Mouse (Mus musculus) midbrain, postnatal 0 days (tissue): ENCODE data around the gene 1700008O03Rik. TPM values are rescaled to one million over a fixed set of nuclear protein-coding genes. Genes with fewer than 3 reads are reported as not detected.

ENCODE experiments used
- ATAC-seq: fragments of 200-750 bp; cut with Nextera tagmentation; 2 replicates; pipeline ENCODE4 v1.8.0; 2017; ENCODE audit warnings: moderate number of reproducible peaks, mild to moderate bottlenecking, moderate TSS enrichment, moderate library complexity; ENCODE audit not compliant: low FRiP score
- DNase-seq: peaks from one replicate; pipeline ENCODE4 v3.0.0-alpha.2; 2015; ENCODE audit warnings: low spot score
- H3K27ac ChIP-seq: fragments of 300-500 bp; sonication (generic); 2 replicates; pipeline ENCODE4 v1.5.1; 2014; ENCODE audit warnings: low read depth, mild to moderate bottlenecking, low read length, mixed read lengths
- H3K27me3 ChIP-seq: fragments of 300-500 bp; sonication (generic); 2 replicates; pipeline ENCODE4 v1.6.1; 2014; ENCODE audit warnings: low read length, control low read depth, mixed read lengths; ENCODE audit not compliant: insufficient read depth
- H3K36me3 ChIP-seq: fragments of 300-500 bp; sonication (generic); 2 replicates; pipeline ENCODE4 v1.6.1; 2014; ENCODE audit warnings: low read length, control low read depth, mixed read lengths; ENCODE audit not compliant: insufficient read depth
- H3K4me1 ChIP-seq: fragments of 300-500 bp; sonication (generic); 2 replicates; pipeline ENCODE4 v1.6.1; 2014; ENCODE audit warnings: mild to moderate bottlenecking, control low read depth, antibody characterized with exemption, low read length, mixed read lengths; ENCODE audit not compliant: insufficient read depth
- H3K4me2 ChIP-seq: fragments of 300-500 bp; sonication (generic); 2 replicates; pipeline ENCODE4 v1.6.1; 2014; ENCODE audit warnings: low read depth, mild to moderate bottlenecking, low read length, mixed read lengths; ENCODE audit not compliant: poor library complexity, severe bottlenecking
- H3K4me3 ChIP-seq: fragments of 300-500 bp; sonication (generic); 2 replicates; pipeline ENCODE4 v1.5.1; 2014; ENCODE audit warnings: low read depth, mild to moderate bottlenecking, low read length, moderate library complexity
- H3K9ac ChIP-seq: fragments of 300-500 bp; sonication (generic); replicated peaks from 2 replicates; pipeline ENCODE4 v1.6.1; 2014; ENCODE audit warnings: mild to moderate bottlenecking, low read length, moderate library complexity, mixed read lengths; ENCODE audit not compliant: poor library complexity, severe bottlenecking
- H3K9me3 ChIP-seq: fragments of 300-500 bp; sonication (generic); 2 replicates; pipeline ENCODE4 v1.6.1; 2016; ENCODE audit warnings: low read length, control low read depth
- CTCF ChIP-seq: IDR thresholded peaks from 2 replicates; pipeline ENCODE4 v1.5.1; 2016; ENCODE audit warnings: antibody characterized with exemption, mild to moderate bottlenecking
- WGBS: fragments of 180-500 bp; shearing (Covaris S2); extraction: QIAGEN DNeasy Blood & Tissue Kit; methylation state at CpG from one replicate; pipeline ENCODE4 v1.1.7; 2014; 5-methylcytosine and 5-hydroxymethylcytosine counted together
- polyA plus RNA-seq: library from polyadenylated mRNA; unstranded; fragments of >200 nt; fragmentation: Nextera tagmentation; extraction: Ambion mirVana; gene quantifications from 2 replicates; pipeline ENCODE4 v1.2.1, GENCODE M21; 2015
- total RNA-seq: library from RNA; depleted of rRNA; stranded (reverse); fragments of >200 nt; gene quantifications from 2 replicates; pipeline ENCODE4 v1.2.3, GENCODE M21; 2014

The 1700008O03Rik gene
- total and polyA plus RNA-seq, 2 experiments from 2014 or later = 1.4 to 3.8 TPM

DNA sequence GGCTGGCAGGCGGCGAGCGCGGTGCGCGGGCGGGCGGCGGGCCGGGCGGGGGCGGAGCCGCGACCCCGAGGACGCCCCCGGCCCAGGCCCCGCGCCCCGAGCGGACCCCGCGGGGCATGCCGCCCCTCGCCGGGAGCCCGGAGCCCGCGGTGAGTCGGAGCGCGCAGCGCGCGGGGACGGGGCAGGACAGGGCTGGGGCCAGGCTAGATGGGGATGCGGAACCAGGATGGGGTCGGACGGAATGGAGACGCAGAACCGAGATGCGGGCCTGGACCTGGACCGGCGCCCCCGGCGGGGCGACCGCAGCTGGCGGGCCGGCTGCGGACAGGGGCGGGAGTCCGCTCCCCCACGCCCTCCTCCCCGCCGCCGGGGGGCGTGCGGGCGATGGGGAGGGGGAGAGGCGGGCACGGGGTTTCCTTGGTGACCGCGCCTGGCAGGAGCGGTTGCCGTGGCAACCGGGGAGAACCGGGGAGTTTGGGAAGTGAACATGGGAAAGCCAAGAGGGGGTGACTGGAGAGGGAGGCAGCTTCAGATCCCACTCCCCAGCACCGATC lies 43.4 kb upstream of the 1700008O03Rik start, which contains the start of gene Lrrc4b:
Gene Lrrc4b, plus strand, starts transcription at position 51 of the 554 bp plus-strand sequence.
- Histone ChIP-seq H3K4me2 (peak within 1 kb of the TSS; percentile 91), H3K36me3 (no peaks in the 10 kb centered on the region; the same call in 1 of the 2 replicates), H3K27ac (peak within 1 kb of the TSS; percentile 100), H3K4me3 (peak within 1 kb of the TSS; percentile 82), H3K9me3 (no peaks in the 10 kb centered on the region), H3K4me1 (peaks cover 36% of the 10 kb centered on the region), H3K27me3 (no peaks in the 10 kb centered on the region), H3K9ac (peak within 1 kb of the TSS; percentile 96)
- under 1% methylated on average over 27 of the region's 69 CpGs for WGBS
- peak; percentile 19 for TF ChIP-seq CTCF
- ATAC-seq (peak; percentile 67), DNase-seq (peak; percentile 92)

DNA sequence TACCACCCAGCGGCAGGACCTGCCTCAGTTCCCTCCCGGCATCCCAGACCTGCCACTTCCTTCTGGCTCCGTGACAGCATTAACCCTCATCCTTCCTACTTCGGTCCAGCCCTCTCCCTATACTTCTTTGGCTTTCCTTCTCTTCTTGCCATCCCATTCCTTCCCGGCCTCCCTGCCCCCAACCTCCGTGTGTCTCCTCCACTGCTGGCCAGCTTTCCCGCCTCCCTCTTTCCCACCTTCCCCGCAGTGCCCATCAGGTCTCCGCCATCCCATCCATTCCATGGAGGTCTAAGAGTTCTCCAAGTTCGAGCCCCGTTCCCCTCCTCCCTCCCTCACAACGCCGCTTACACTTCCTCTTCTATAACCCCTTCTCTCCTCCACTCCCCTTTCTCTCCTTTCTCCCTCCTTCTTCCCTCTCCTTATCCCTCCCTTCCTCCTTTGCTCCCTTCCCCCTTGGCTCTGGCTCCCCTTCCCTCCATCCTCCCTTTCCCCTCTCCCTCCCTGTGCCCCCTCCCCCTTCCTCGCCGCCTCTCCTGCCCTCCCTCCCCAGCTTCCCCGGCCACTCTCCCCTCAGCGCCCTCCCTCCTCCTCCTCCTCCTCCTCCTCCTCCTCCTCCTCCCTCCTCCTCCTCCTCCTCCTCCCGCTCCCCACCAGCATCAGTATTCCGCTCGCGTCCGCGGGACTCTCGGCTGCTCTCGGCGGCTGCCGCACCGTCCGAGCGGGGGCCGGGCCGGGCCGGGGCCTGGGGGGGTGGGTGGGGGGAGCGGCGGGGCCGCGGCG lies 42.7 kb upstream of the 1700008O03Rik start:
- H3K36me3 ChIP-seq = no peaks in the 10 kb centered on the region
- 1% methylated on average over 14 of the region's 38 CpGs for WGBS
- peak overlapping the region; percentile 91 for H3K4me2 ChIP-seq
- TF ChIP-seq CTCF = no peak
- DNase-seq (peak; percentile 78), ATAC-seq (peak; percentile 47)
- H3K27ac ChIP-seq = peak overlapping the region; percentile 100
- no peaks in the 10 kb centered on the region for H3K9me3 ChIP-seq
- H3K4me3 ChIP-seq = peak overlapping the region; percentile 82
- H3K9ac ChIP-seq = peak overlapping the region; percentile 96
- H3K27me3 ChIP-seq = no peaks in the 10 kb centered on the region
- peaks cover 36% of the 10 kb centered on the region for H3K4me1 ChIP-seq

DNA sequence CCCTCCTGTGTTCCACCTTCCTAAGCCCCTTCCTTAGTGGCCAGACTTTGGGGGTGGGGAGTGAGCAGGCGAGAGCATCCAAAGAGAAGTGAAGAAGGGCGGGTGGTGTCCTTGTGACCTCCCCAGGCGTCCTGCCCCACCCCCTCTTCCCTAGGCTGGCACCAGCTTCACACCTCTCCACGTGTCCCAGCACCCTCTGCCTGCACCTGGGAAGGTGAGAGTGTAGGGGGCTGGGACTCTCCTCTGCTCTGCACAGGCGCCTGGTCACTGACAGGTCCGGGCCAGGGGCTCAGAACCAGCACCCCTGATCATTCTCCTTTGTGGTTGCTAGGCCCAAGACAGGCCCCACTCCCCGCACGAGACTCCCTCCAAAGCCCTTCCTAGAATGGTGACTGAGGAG lies 42.0 kb upstream of the 1700008O03Rik start:
- Histone ChIP-seq H3K36me3 (no peaks in the 10 kb centered on the region), H3K9me3 (no peaks in the 10 kb centered on the region), H3K4me2 (peak overlapping the region; percentile 91), H3K4me3 (peak overlapping the region; percentile 82; the same call in 1 of the 2 replicates), H3K27me3 (no peaks in the 10 kb centered on the region), H3K4me1 (peaks cover 34% of the 10 kb centered on the region), H3K27ac (peak overlapping the region; percentile 100), H3K9ac (peak overlapping the region; percentile 45)
- TF ChIP-seq CTCF = no peak
- DNase-seq (no peak), ATAC-seq (peak; percentile 0; the same call in 1 of the 2 replicates)
- WGBS = 8% methylated on average over 8 of the region's 8 CpGs

DNA sequence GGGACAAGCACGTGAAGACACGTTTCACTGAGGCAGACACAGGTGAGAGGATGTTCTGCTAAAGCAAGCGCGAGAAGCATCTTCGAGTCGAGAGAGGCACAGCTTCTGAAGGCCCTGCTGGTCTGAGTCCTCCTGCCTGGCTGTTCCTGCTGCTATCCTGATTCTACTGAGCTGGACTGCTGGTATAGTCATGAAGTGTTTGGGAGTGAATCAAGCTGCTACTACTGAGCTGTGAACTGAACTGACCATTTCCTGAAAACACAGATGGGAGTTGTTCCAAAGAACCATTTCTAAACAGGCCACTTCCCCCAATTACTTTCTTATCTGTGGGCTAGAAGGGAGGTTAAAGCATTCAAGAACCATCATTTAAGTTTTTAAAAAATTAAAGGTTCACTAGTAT lies 27.7 kb upstream of the 1700008O03Rik start:
- Histone ChIP-seq H3K9ac (no peak overlapping the region), H3K36me3 (no peaks in the 10 kb centered on the region), H3K27me3 (no peaks in the 10 kb centered on the region), H3K4me3 (no peak overlapping the region), H3K27ac (no peak overlapping the region), H3K9me3 (no peaks in the 10 kb centered on the region), H3K4me2 (no peak overlapping the region), H3K4me1 (no peaks in the 10 kb centered on the region)
- WGBS = 85% methylated on average over 6 of the region's 6 CpGs
- DNase-seq (no peak), ATAC-seq (no peak)
- no peak for TF ChIP-seq CTCF

DNA sequence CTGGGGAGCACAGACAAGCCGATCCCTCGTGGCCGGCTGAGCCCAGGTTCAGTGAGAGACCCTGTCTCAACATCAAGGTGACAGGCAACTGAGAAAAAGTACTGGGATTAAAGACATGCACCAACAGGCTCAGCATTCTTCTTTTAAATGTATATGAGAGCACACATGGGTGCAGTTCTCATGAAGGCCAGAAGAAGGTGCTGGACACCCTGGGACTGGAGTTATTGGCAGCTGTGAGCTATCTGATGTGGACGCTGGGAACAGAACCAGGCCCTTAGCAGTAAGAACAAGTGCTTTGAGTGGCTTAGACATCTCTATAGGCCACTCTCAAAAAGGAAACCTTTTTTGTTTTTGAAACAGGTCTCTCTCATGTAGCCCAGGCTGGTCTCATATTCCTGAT lies 25.5 kb upstream of the 1700008O03Rik start:
- H3K4me1 ChIP-seq = no peaks in the 10 kb centered on the region
- no peak overlapping the region for H3K4me2 ChIP-seq
- ATAC-seq (no peak), DNase-seq (no peak)
- 0 out of 2 replicates have a peak, but pooled peaks have one; percentile 9 for TF ChIP-seq CTCF
- no peaks in the 10 kb centered on the region for H3K9me3 ChIP-seq
- no peaks in the 10 kb centered on the region for H3K27me3 ChIP-seq
- 91% methylated on average over 4 of the region's 4 CpGs for WGBS
- no peak overlapping the region for H3K27ac ChIP-seq
- H3K9ac ChIP-seq = no peak overlapping the region
- H3K36me3 ChIP-seq = no peaks in the 10 kb centered on the region
- H3K4me3 ChIP-seq = no peak overlapping the region

DNA sequence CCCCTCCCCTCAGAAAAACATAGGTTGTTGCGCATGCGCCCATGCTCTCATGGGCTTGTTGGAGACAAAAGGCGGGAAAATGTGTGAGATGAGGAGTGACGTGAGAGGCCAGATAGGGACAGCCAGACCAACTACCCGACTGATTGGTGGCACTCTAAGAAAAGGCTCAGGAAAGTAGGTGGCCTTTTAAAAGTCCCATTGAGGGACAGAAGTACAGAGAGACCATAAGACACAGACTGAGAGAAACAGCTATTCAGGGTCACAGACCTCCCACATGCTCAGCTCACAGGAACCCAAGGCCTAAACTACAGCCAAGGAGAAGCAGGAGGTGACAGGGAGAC lies 20.4 kb upstream of the 1700008O03Rik start:
- no peaks in the 10 kb centered on the region for H3K27me3 ChIP-seq
- no peaks in the 10 kb centered on the region for H3K9me3 ChIP-seq
- no peak overlapping the region for H3K4me3 ChIP-seq
- H3K36me3 ChIP-seq = no peaks in the 10 kb centered on the region
- 0 out of 2 replicates have a peak overlapping the region, but pooled peaks have one; percentile 0 for H3K4me2 ChIP-seq
- ATAC-seq (no peak; the same call in 1 of the 2 replicates), DNase-seq (no peak)
- TF ChIP-seq CTCF = no peak
- WGBS = 0% methylated on average over 5 of the region's 5 CpGs
- H3K4me1 ChIP-seq = no peaks in the 10 kb centered on the region
- no peak overlapping the region for H3K9ac ChIP-seq
- H3K27ac ChIP-seq = no peak overlapping the region
